Mouse (Mus musculus) brain, embryonic 14.5 days (tissue): Measurements from ENCODE around the gene Gm9944.

ENCODE experiments used
- CTCF ChIP-seq: fragments of 200-500 bp; IDR thresholded peaks from 2 replicates; pipeline ENCODE4 v1.5.1; 2012; ENCODE audit warnings: inconsistent platforms, mild to moderate bottlenecking, moderate library complexity, borderline replicate concordance; ENCODE audit not compliant: insufficient read depth, insufficient read length; ENCODE audit errors: extremely low read depth
- POLR2A ChIP-seq: fragments of 200-500 bp; IDR thresholded peaks from 2 replicates; pipeline ENCODE4 v1.6.1; 2012; ENCODE audit warnings: mild to moderate bottlenecking, inconsistent platforms, borderline replicate concordance; ENCODE audit not compliant: poor library complexity, insufficient read depth, insufficient read length, severe bottlenecking; ENCODE audit errors: extremely low read depth

GRCm38 (mm10) chr4:144441095-144441494 is 12.0 kb downstream of the Gm9944 start:
- TF ChIP-seq POLR2A (no peak), CTCF (no peak)
